Mouse (Mus musculus): ENCODE data around the gene Peli2. TPM values are rescaled to one million over a fixed set of nuclear protein-coding genes. Genes with fewer than 3 reads are reported as not detected.
A peak's percentile ranks its signal among the peaks of the same experiment; 100 is the strongest.

Peli2 gene
- polyA plus RNA-seq, 1 experiment from 2014 or later, result 7.3 TPM

GRCm38 (mm10) chr14:48198190-48198954 lies 77.7 kb downstream of the Peli2 start:
- Histone ChIP-seq H3K27me3 (ENCODE audit: insufficient read depth, low read length) (no peaks in the 10 kb centered on the region), H3K9ac (ENCODE audit: low read depth, low read length) (no peak overlapping the region), H3K9me3 (replicated peaks; ENCODE audit: low read length) (no peaks in the 10 kb centered on the region), H3K4me3 (replicated peaks; ENCODE audit: low read depth, low read length) (no peak overlapping the region), H3K4me1 (replicated peaks; ENCODE audit: insufficient read depth, low read length) (peaks cover 25% of the 10 kb centered on the region), H3K27ac (no peak overlapping the region), H3K4me2 (ENCODE audit: low read length) (peak overlapping the region; percentile 21; the same call in 1 of the 2 replicates), H3K36me3 (ENCODE audit: insufficient read depth, low read length) (no peaks in the 10 kb centered on the region)
- no peak for TF ChIP-seq CTCF (IDR thresholded peaks at IDR 0.05; ENCODE audit: low read depth)
- DNase-seq (ENCODE audit: low spot score), result peak; percentile 58
- 49% methylated on average over 8 of the region's 8 CpGs for WGBS
- ATAC-seq (replicated peaks; ENCODE audit: low FRiP score, low read depth), result no peak

- 34% methylated on average over 16 of the region's 16 CpGs for WGBS
- Histone ChIP-seq H3K4me3 (replicated peaks; ENCODE audit: low read depth, low read length) (no peak overlapping the region), H3K4me2 (ENCODE audit: low read length) (peak overlapping the region; percentile 21; the same call in 1 of the 2 replicates), H3K9ac (ENCODE audit: low read depth, low read length) (no peak overlapping the region), H3K4me1 (replicated peaks; ENCODE audit: insufficient read depth, low read length) (peaks cover 25% of the 10 kb centered on the region), H3K9me3 (replicated peaks; ENCODE audit: low read length) (no peaks in the 10 kb centered on the region), H3K27ac (no peak overlapping the region), H3K27me3 (ENCODE audit: insufficient read depth, low read length) (no peaks in the 10 kb centered on the region), H3K36me3 (ENCODE audit: insufficient read depth, low read length) (no peaks in the 10 kb centered on the region)
- ATAC-seq (replicated peaks; ENCODE audit: low FRiP score, low read depth), result 0 out of 2 replicates have a peak, but pooled peaks have one; percentile 45
- peak; percentile 69 for DNase-seq (ENCODE audit: low spot score)
- TF ChIP-seq CTCF (IDR thresholded peaks at IDR 0.05; ENCODE audit: low read depth), result no peak
These were observed 78.3 kb downstream of the Peli2 start for GRCm38 (mm10) chr14:48198957-48199356.

GRCm38 (mm10) chr14:48199506-48199905 lies 78.9 kb downstream of the Peli2 start:
- Histone ChIP-seq H3K4me1 (replicated peaks; ENCODE audit: insufficient read depth, low read length) (peaks cover 25% of the 10 kb centered on the region), H3K36me3 (ENCODE audit: insufficient read depth, low read length) (no peaks in the 10 kb centered on the region), H3K4me3 (replicated peaks; ENCODE audit: low read depth, low read length) (no peak overlapping the region), H3K9ac (ENCODE audit: low read depth, low read length) (no peak overlapping the region), H3K27ac (no peak overlapping the region), H3K27me3 (ENCODE audit: insufficient read depth, low read length) (no peaks in the 10 kb centered on the region), H3K9me3 (replicated peaks; ENCODE audit: low read length) (no peaks in the 10 kb centered on the region), H3K4me2 (ENCODE audit: low read length) (no peak overlapping the region)
- ATAC-seq (replicated peaks; ENCODE audit: low FRiP score, low read depth), result no peak
- TF ChIP-seq CTCF (IDR thresholded peaks at IDR 0.05; ENCODE audit: low read depth), result no peak
- WGBS, result 82% methylated on average over 4 of the region's 4 CpGs
- no peak for DNase-seq (ENCODE audit: low spot score)

- Histone ChIP-seq H3K9me3 (replicated peaks; ENCODE audit: low read length) (no peaks in the 10 kb centered on the region), H3K4me2 (ENCODE audit: low read length) (no peak overlapping the region), H3K27ac (no peak overlapping the region), H3K36me3 (ENCODE audit: insufficient read depth, low read length) (no peaks in the 10 kb centered on the region), H3K27me3 (ENCODE audit: insufficient read depth, low read length) (no peaks in the 10 kb centered on the region), H3K4me1 (replicated peaks; ENCODE audit: insufficient read depth, low read length) (peaks cover 30% of the 10 kb centered on the region), H3K9ac (ENCODE audit: low read depth, low read length) (no peak overlapping the region), H3K4me3 (replicated peaks; ENCODE audit: low read depth, low read length) (no peak overlapping the region)
- WGBS, result 79% methylated on average over 9 of the region's 9 CpGs
- DNase-seq (ENCODE audit: low spot score) (no peak), ATAC-seq (replicated peaks; ENCODE audit: low FRiP score, low read depth) (no peak)
- TF ChIP-seq CTCF (IDR thresholded peaks at IDR 0.05; ENCODE audit: low read depth), result no peak
These were observed 79.7 kb downstream of the Peli2 start for GRCm38 (mm10) chr14:48200291-48200690.

- Histone ChIP-seq H3K4me3 (replicated peaks; ENCODE audit: low read depth, low read length) (no peak overlapping the region), H3K36me3 (ENCODE audit: insufficient read depth, low read length) (no peaks in the 10 kb centered on the region), H3K4me1 (replicated peaks; ENCODE audit: insufficient read depth, low read length) (peaks cover 30% of the 10 kb centered on the region), H3K27me3 (ENCODE audit: insufficient read depth, low read length) (no peaks in the 10 kb centered on the region), H3K4me2 (ENCODE audit: low read length) (no peak overlapping the region), H3K9ac (ENCODE audit: low read depth, low read length) (no peak overlapping the region), H3K27ac (no peak overlapping the region), H3K9me3 (replicated peaks; ENCODE audit: low read length) (no peaks in the 10 kb centered on the region)
- 65% methylated on average over 3 of the region's 3 CpGs for WGBS
- DNase-seq (ENCODE audit: low spot score) (no peak), ATAC-seq (replicated peaks; ENCODE audit: low FRiP score, low read depth) (no peak)
- no peak for TF ChIP-seq CTCF (IDR thresholded peaks at IDR 0.05; ENCODE audit: low read depth)
These were observed 80.2 kb downstream of the Peli2 start for GRCm38 (mm10) chr14:48200788-48201187.

- Histone ChIP-seq H3K4me2 (ENCODE audit: low read length) (no peak overlapping the region), H3K27me3 (ENCODE audit: insufficient read depth, low read length) (no peaks in the 10 kb centered on the region), H3K9me3 (replicated peaks; ENCODE audit: low read length) (no peaks in the 10 kb centered on the region), H3K36me3 (ENCODE audit: insufficient read depth, low read length) (no peaks in the 10 kb centered on the region), H3K9ac (ENCODE audit: low read depth, low read length) (no peak overlapping the region), H3K4me1 (replicated peaks; ENCODE audit: insufficient read depth, low read length) (peaks cover 33% of the 10 kb centered on the region), H3K4me3 (replicated peaks; ENCODE audit: low read depth, low read length) (no peak overlapping the region), H3K27ac (no peak overlapping the region)
- no peak for ATAC-seq (replicated peaks; ENCODE audit: low FRiP score, low read depth)
- TF ChIP-seq CTCF (IDR thresholded peaks at IDR 0.05; ENCODE audit: low read depth), result no peak
- 81% methylated on average over 8 of the region's 8 CpGs for whole genome bisulfite sequencing
- no peak for DNase-seq (ENCODE audit: low spot score)
These were observed 80.8 kb downstream of the Peli2 start for GRCm38 (mm10) chr14:48201403-48201802.
